Mouse (Mus musculus): ENCODE measurements around the gene Crot. TPM values are rescaled to one million over a fixed set of nuclear protein-coding genes. Genes with fewer than 3 reads are reported as not detected.

The Crot gene
- polyA plus RNA-seq, 1 experiment: 6.6 TPM

- H3K4me3 ChIP-seq (ENCODE audit: insufficient read depth, poor library complexity, severe bottlenecking): no peak overlapping the region
- no peak overlapping the region for H3ac ChIP-seq (ENCODE audit: control insufficient read depth, insufficient read length, low read depth)
- H3K79me2 ChIP-seq (ENCODE audit: control insufficient read depth, insufficient read depth): no peaks in the 10 kb centered on the region
- no peaks in the 10 kb centered on the region for H3K36me3 ChIP-seq (ENCODE audit: control insufficient read depth, insufficient read depth)
- TF ChIP-seq MYOD1 (IDR thresholded peaks at IDR 0.05; ENCODE audit: control insufficient read depth, insufficient read length, low read depth) (no peak), CTCF (IDR thresholded peaks at IDR 0.05; ENCODE audit: control insufficient read depth, insufficient read depth, insufficient read length) (no peak), MYOG (IDR thresholded peaks at IDR 0.05; ENCODE audit: control insufficient read depth, extremely low read depth, insufficient read length) (no peak), FOSL1 (IDR thresholded peaks at IDR 0.05; ENCODE audit: insufficient read depth, low read length, poor library complexity, severe bottlenecking) (no peak), CEBPB (IDR thresholded peaks at IDR 0.05; ENCODE audit: low read depth) (no peak), USF1 (IDR thresholded peaks at IDR 0.05; ENCODE audit: low read depth) (no peak), MAX (IDR thresholded peaks at IDR 0.05) (no peak)
- H3K79me3 ChIP-seq (ENCODE audit: low read depth): no peaks in the 10 kb centered on the region
- H3K27me3 ChIP-seq (ENCODE audit: control insufficient read depth, insufficient read depth, insufficient read length): no peaks in the 10 kb centered on the region
Measured at GRCm38 (mm10) chr5:9032641-9033040, 35.5 kb upstream of the Crot start.

GRCm38 (mm10) chr5:9032101-9032590, 35.0 kb upstream of the Crot start:
- Histone ChIP-seq H3K79me3 (ENCODE audit: low read depth) (no peaks in the 10 kb centered on the region), H3K4me3 (ENCODE audit: insufficient read depth, poor library complexity, severe bottlenecking) (no peak overlapping the region), H3K79me2 (ENCODE audit: control insufficient read depth, insufficient read depth) (no peaks in the 10 kb centered on the region), H3ac (ENCODE audit: control insufficient read depth, insufficient read length, low read depth) (no peak overlapping the region), H3K36me3 (ENCODE audit: control insufficient read depth, insufficient read depth) (no peaks in the 10 kb centered on the region), H3K27me3 (ENCODE audit: control insufficient read depth, insufficient read depth, insufficient read length) (no peaks in the 10 kb centered on the region)
- TF ChIP-seq MYOD1 (IDR thresholded peaks at IDR 0.05; ENCODE audit: control insufficient read depth, insufficient read length, low read depth) (no peak), FOSL1 (IDR thresholded peaks at IDR 0.05; ENCODE audit: insufficient read depth, low read length, poor library complexity, severe bottlenecking) (no peak), MAX (IDR thresholded peaks at IDR 0.05) (no peak), CTCF (IDR thresholded peaks at IDR 0.05; ENCODE audit: control insufficient read depth, insufficient read depth, insufficient read length) (no peak), CEBPB (IDR thresholded peaks at IDR 0.05; ENCODE audit: low read depth) (no peak), USF1 (IDR thresholded peaks at IDR 0.05; ENCODE audit: low read depth) (no peak), MYOG (IDR thresholded peaks at IDR 0.05; ENCODE audit: control insufficient read depth, extremely low read depth, insufficient read length) (no peak)

GRCm38 (mm10) chr5:9028266-9028841, 31.2 kb upstream of the Crot start:
- Histone ChIP-seq H3K27me3 (ENCODE audit: control insufficient read depth, insufficient read depth, insufficient read length) (no peaks in the 10 kb centered on the region), H3K79me2 (ENCODE audit: control insufficient read depth, insufficient read depth) (no peaks in the 10 kb centered on the region), H3K4me3 (ENCODE audit: insufficient read depth, poor library complexity, severe bottlenecking) (no peak overlapping the region), H3K36me3 (ENCODE audit: control insufficient read depth, insufficient read depth) (no peaks in the 10 kb centered on the region), H3K79me3 (ENCODE audit: low read depth) (no peaks in the 10 kb centered on the region), H3ac (ENCODE audit: control insufficient read depth, insufficient read length, low read depth) (no peak overlapping the region)
- no peak for TF ChIP-seq MYOD1 (IDR thresholded peaks at IDR 0.05; ENCODE audit: control insufficient read depth, insufficient read length, low read depth)

GRCm38 (mm10) chr5:9015352-9015751, 18.2 kb upstream of the Crot start:
- Histone ChIP-seq H3ac (ENCODE audit: control insufficient read depth, insufficient read length, low read depth) (no peak overlapping the region), H3K36me3 (ENCODE audit: control insufficient read depth, insufficient read depth) (no peaks in the 10 kb centered on the region), H3K27me3 (ENCODE audit: control insufficient read depth, insufficient read depth, insufficient read length) (no peaks in the 10 kb centered on the region), H3K79me3 (ENCODE audit: low read depth) (no peaks in the 10 kb centered on the region), H3K4me3 (ENCODE audit: insufficient read depth, poor library complexity, severe bottlenecking) (no peak overlapping the region), H3K79me2 (ENCODE audit: control insufficient read depth, insufficient read depth) (no peaks in the 10 kb centered on the region)
- TF ChIP-seq FOSL1 (IDR thresholded peaks at IDR 0.05; ENCODE audit: insufficient read depth, low read length, poor library complexity, severe bottlenecking) (no peak), USF1 (IDR thresholded peaks at IDR 0.05; ENCODE audit: low read depth) (no peak), MAX (IDR thresholded peaks at IDR 0.05) (no peak)

- H3K79me3 ChIP-seq (ENCODE audit: low read depth): no peaks in the 10 kb centered on the region
- TF ChIP-seq MYOG (IDR thresholded peaks at IDR 0.05; ENCODE audit: control insufficient read depth, extremely low read depth, insufficient read length) (no peak), MYOD1 (IDR thresholded peaks at IDR 0.05; ENCODE audit: control insufficient read depth, insufficient read length, low read depth) (no peak), FOSL1 (IDR thresholded peaks at IDR 0.05; ENCODE audit: insufficient read depth, low read length, poor library complexity, severe bottlenecking) (no peak), MAX (IDR thresholded peaks at IDR 0.05) (no peak), USF1 (IDR thresholded peaks at IDR 0.05; ENCODE audit: low read depth) (no peak), CTCF (IDR thresholded peaks at IDR 0.05; ENCODE audit: control insufficient read depth, insufficient read depth, insufficient read length) (no peak), CEBPB (IDR thresholded peaks at IDR 0.05; ENCODE audit: low read depth) (no peak)
- H3K79me2 ChIP-seq (ENCODE audit: control insufficient read depth, insufficient read depth): no peaks in the 10 kb centered on the region
- H3ac ChIP-seq (ENCODE audit: control insufficient read depth, insufficient read length, low read depth): no peak overlapping the region
- no peaks in the 10 kb centered on the region for H3K27me3 ChIP-seq (ENCODE audit: control insufficient read depth, insufficient read depth, insufficient read length)
- H3K36me3 ChIP-seq (ENCODE audit: control insufficient read depth, insufficient read depth): no peaks in the 10 kb centered on the region
- H3K4me3 ChIP-seq (ENCODE audit: insufficient read depth, poor library complexity, severe bottlenecking): no peak overlapping the region
Measured at GRCm38 (mm10) chr5:9014774-9015173, 17.6 kb upstream of the Crot start.

- TF ChIP-seq CEBPB (IDR thresholded peaks at IDR 0.05; ENCODE audit: low read depth) (no peak), MYOG (IDR thresholded peaks at IDR 0.05; ENCODE audit: control insufficient read depth, extremely low read depth, insufficient read length) (no peak), FOSL1 (IDR thresholded peaks at IDR 0.05; ENCODE audit: insufficient read depth, low read length, poor library complexity, severe bottlenecking) (no peak), MAX (IDR thresholded peaks at IDR 0.05) (no peak), CTCF (IDR thresholded peaks at IDR 0.05; ENCODE audit: control insufficient read depth, insufficient read depth, insufficient read length) (no peak)
- no peaks in the 10 kb centered on the region for H3K79me2 ChIP-seq (ENCODE audit: control insufficient read depth, insufficient read depth)
- no peaks in the 10 kb centered on the region for H3K36me3 ChIP-seq (ENCODE audit: control insufficient read depth, insufficient read depth)
- no peak overlapping the region for H3ac ChIP-seq (ENCODE audit: control insufficient read depth, insufficient read length, low read depth)
- H3K4me3 ChIP-seq (ENCODE audit: insufficient read depth, poor library complexity, severe bottlenecking): no peak overlapping the region
- H3K79me3 ChIP-seq (ENCODE audit: low read depth): no peaks in the 10 kb centered on the region
- H3K27me3 ChIP-seq (ENCODE audit: control insufficient read depth, insufficient read depth, insufficient read length): no peaks in the 10 kb centered on the region
Measured at GRCm38 (mm10) chr5:9011374-9011773, 14.2 kb upstream of the Crot start.
